Mouse (Mus musculus) MEL (cell line): ENCODE data around the gene 4430402I18Rik. TPM values are rescaled to one million over a fixed set of nuclear protein-coding genes. Genes with fewer than 3 reads are reported as not detected.

Source experiments
- DNase-seq: peaks from one replicate; pipeline ENCODE4 v3.0.0; 2011; ENCODE audit warnings: low read depth, low spot score
- H3K27ac ChIP-seq: 2 replicates; pipeline ENCODE4 v1.5.1; 2012; ENCODE audit warnings: low read depth, mild to moderate bottlenecking, control low read depth, low read length, moderate library complexity; ENCODE audit not compliant: control insufficient read depth
- H3K27me3 ChIP-seq, 2 experiments: fragments of 150-350 bp in 1 of 2; sonication (generic) in 1 of 2; 2 replicates each; pipeline ENCODE4 v1.6.1; 2012; ENCODE audit warnings: low read length in 2 of 2, mild to moderate bottlenecking in 2 of 2, improper control_type of control experiment in 1 of 2, moderate library complexity in 1 of 2; ENCODE audit not compliant: insufficient read depth in 2 of 2, control insufficient read depth in 1 of 2
- H3K36me3 ChIP-seq, 2 experiments: 2 replicates each; pipeline ENCODE4 v1.6.1; 2012 to 2014; ENCODE audit warnings: low read length in 2 of 2, improper control_type of control experiment in 1 of 2, inconsistent platforms in 1 of 2, mild to moderate bottlenecking in 1 of 2; ENCODE audit not compliant: insufficient read depth in 2 of 2, control insufficient read depth in 1 of 2
- H3K4me1 ChIP-seq, 2 experiments: fragments of 150-350 bp in 1 of 2; sonication (generic) in 1 of 2; 2 replicates each; pipeline ENCODE4 v1.6.1; 2012; ENCODE audit warnings: low read length in 2 of 2, improper control_type of control experiment in 1 of 2, mild to moderate bottlenecking in 1 of 2; ENCODE audit not compliant: insufficient read depth in 2 of 2, control insufficient read depth in 1 of 2
- H3K4me3 ChIP-seq, 2 experiments: fragments of 150-350 bp in 1 of 2; sonication (generic) in 1 of 2; 2 replicates each; pipeline ENCODE4 v1.5.1; 2012; ENCODE audit warnings: low read depth in 2 of 2, low read length in 2 of 2, mild to moderate bottlenecking in 2 of 2, moderate library complexity in 2 of 2, control low read depth in 1 of 2, improper control_type of control experiment in 1 of 2; ENCODE audit not compliant: control insufficient read depth in 1 of 2, insufficient read depth in 1 of 2
- H3K79me2 ChIP-seq: 2 replicates; pipeline ENCODE4 v1.6.1; 2012; ENCODE audit warnings: mild to moderate bottlenecking, low read length, moderate library complexity; ENCODE audit not compliant: control insufficient read depth, poor library complexity, insufficient read depth
- H3K9ac ChIP-seq: 2 replicates; pipeline ENCODE4 v1.6.1; 2012; ENCODE audit warnings: low read depth, mild to moderate bottlenecking, control low read depth, low read length, moderate library complexity; ENCODE audit not compliant: control insufficient read depth, poor library complexity, severe bottlenecking
- H3K9me3 ChIP-seq: fragments of 150-350 bp; sonication (generic); replicated peaks from 2 replicates; pipeline ENCODE4 v1.6.1; 2012; ENCODE audit warnings: mild to moderate bottlenecking, low read length, improper control_type of control experiment, moderate library complexity; ENCODE audit not compliant: insufficient read depth
- BHLHE40 ChIP-seq: IDR thresholded peaks from 2 replicates; pipeline ENCODE4 v1.6.1; 2012; ENCODE audit warnings: low read depth, mild to moderate bottlenecking, inconsistent platforms, low read length, improper control_type of control experiment, borderline replicate concordance
- CTCF ChIP-seq, 3 experiments: IDR thresholded peaks in 2 of 3; conservative IDR thresholded peaks in 1 of 3; 2 replicates each; pipeline ENCODE4 v1.5.1; 2011 to 2012; ENCODE audit warnings: low read length in 3 of 3, low read depth in 2 of 3, mild to moderate bottlenecking in 2 of 3, improper control_type of control experiment in 1 of 3, inconsistent platforms in 1 of 3, mixed read lengths in 1 of 3, moderate library complexity in 1 of 3; ENCODE audit not compliant: control insufficient read depth in 1 of 3, insufficient read depth in 1 of 3, poor library complexity in 1 of 3, severe bottlenecking in 1 of 3
- E2F4 ChIP-seq: IDR thresholded peaks from 2 replicates; pipeline ENCODE4 v1.6.1; 2011; ENCODE audit warnings: low read depth, low read length, improper control_type of control experiment, borderline replicate concordance
- ELF1 ChIP-seq: IDR thresholded peaks from 2 replicates; pipeline ENCODE4 v1.6.1; 2014; ENCODE audit warnings: low read depth, mild to moderate bottlenecking, inconsistent platforms, low read length, improper control_type of control experiment, moderate library complexity
- EP300 ChIP-seq, 2 experiments: IDR thresholded peaks; 2 replicates each; pipeline ENCODE4 v1.6.1; 2011; ENCODE audit warnings: improper control_type of control experiment in 2 of 2, low read length in 2 of 2, low read depth in 1 of 2, mild to moderate bottlenecking in 1 of 2
- GATA1 ChIP-seq: IDR thresholded peaks from 2 replicates; pipeline ENCODE4 v1.6.1; 2011; ENCODE audit warnings: low read depth, low read length, improper control_type of control experiment
- KAT2A ChIP-seq: conservative IDR thresholded peaks from 2 replicates; pipeline ENCODE4 v1.6.1; 2012; ENCODE audit warnings: low read depth, low read length, improper control_type of control experiment, inconsistent platforms
- MAX ChIP-seq: IDR thresholded peaks from 2 replicates; pipeline ENCODE4 v1.6.1; 2011; ENCODE audit warnings: low read length, improper control_type of control experiment
- MAZ ChIP-seq: IDR thresholded peaks from 2 replicates; pipeline ENCODE4 v1.6.1; 2012; ENCODE audit warnings: low read depth, mild to moderate bottlenecking, inconsistent platforms, low read length, improper control_type of control experiment
- MEF2A ChIP-seq: IDR thresholded peaks from 2 replicates; pipeline ENCODE4 v1.6.1; 2014; ENCODE audit warnings: low read depth, mild to moderate bottlenecking, inconsistent platforms, low read length, improper control_type of control experiment; ENCODE audit not compliant: poor library complexity, insufficient replicate concordance, severe bottlenecking; ENCODE audit errors: extremely low read depth
- MXI1 ChIP-seq: IDR thresholded peaks from 2 replicates; pipeline ENCODE4 v1.6.1; 2011; ENCODE audit warnings: mild to moderate bottlenecking, low read depth, low read length, improper control_type of control experiment
- NELFE ChIP-seq: IDR thresholded peaks from 2 replicates; pipeline ENCODE4 v1.6.1; 2011; ENCODE audit warnings: low read depth, low read length, improper control_type of control experiment
- NRF1 ChIP-seq: IDR thresholded peaks from 2 replicates; pipeline ENCODE4 v1.6.1; 2014; ENCODE audit warnings: low read depth, mild to moderate bottlenecking, inconsistent platforms, low read length, improper control_type of control experiment, moderate library complexity; ENCODE audit not compliant: poor library complexity, insufficient read depth, severe bottlenecking
- POLR2AphosphoS2 ChIP-seq: IDR thresholded peaks from 2 replicates; pipeline ENCODE4 v1.6.1; 2011; ENCODE audit warnings: low read length, improper control_type of control experiment
- POLR2AphosphoS5 ChIP-seq: IDR thresholded peaks from 2 replicates; pipeline ENCODE4 v1.6.1; 2012; ENCODE audit warnings: low read depth, borderline replicate concordance, mild to moderate bottlenecking, inconsistent platforms, low read length, moderate library complexity, mixed read lengths
- RCOR1 ChIP-seq: IDR thresholded peaks from 2 replicates; pipeline ENCODE4 v1.6.1; 2012; ENCODE audit warnings: low read depth, mild to moderate bottlenecking, inconsistent platforms, low read length, improper control_type of control experiment
- TAL1 ChIP-seq: IDR thresholded peaks from 2 replicates; pipeline ENCODE4 v1.6.1; 2012; ENCODE audit warnings: mild to moderate bottlenecking, inconsistent platforms, low read length, moderate library complexity, mixed read lengths
- TBP ChIP-seq: IDR thresholded peaks from 2 replicates; pipeline ENCODE4 v1.8.0; 2011; ENCODE audit warnings: low read depth, low read length, improper control_type of control experiment
- TCF12 ChIP-seq: IDR thresholded peaks from 2 replicates; pipeline ENCODE4 v1.6.1; 2014; ENCODE audit warnings: low read depth, mild to moderate bottlenecking, inconsistent platforms, low read length, improper control_type of control experiment, moderate library complexity
- USF1 ChIP-seq: IDR thresholded peaks from 2 replicates; pipeline ENCODE4 v1.6.1; 2014; ENCODE audit warnings: low read depth, mild to moderate bottlenecking, inconsistent platforms, low read length, improper control_type of control experiment, moderate library complexity
- USF2 ChIP-seq, 2 experiments: IDR thresholded peaks; 2 replicates each; pipeline ENCODE4 v1.6.1; 2011 to 2012; ENCODE audit warnings: improper control_type of control experiment in 2 of 2, low read length in 2 of 2, borderline replicate concordance in 1 of 2, inconsistent platforms in 1 of 2, low read depth in 1 of 2, mild to moderate bottlenecking in 1 of 2; ENCODE audit not compliant: insufficient read depth in 1 of 2
- ZC3H11A ChIP-seq: IDR thresholded peaks from 2 replicates; pipeline ENCODE4 v1.6.1; 2012; ENCODE audit warnings: low read depth, mild to moderate bottlenecking, inconsistent platforms, low read length, improper control_type of control experiment
- ZNF384 ChIP-seq: IDR thresholded peaks from 2 replicates; pipeline ENCODE4 v1.6.1; 2012; ENCODE audit warnings: low read depth, mild to moderate bottlenecking, inconsistent platforms, low read length, improper control_type of control experiment
- polyA plus RNA-seq, 2 experiments: library from polyadenylated mRNA; stranded (reverse) in 1 of 2; unstranded in 1 of 2; fragments of >175 nt in 1 of 2; fragments of >200 nt in 1 of 2; gene quantifications; 2 replicates each; pipeline versions ENCODE4 v1.2.1 to v1.2.4; 2012; ENCODE audit warnings: low replicate concordance in 2 of 2, low read depth in 1 of 2; ENCODE audit not compliant: insufficient read length in 2 of 2, insufficient read depth in 1 of 2, missing spikeins in 1 of 2
- total RNA-seq: library from RNA; depleted of rRNA; stranded (reverse); fragments of 300-350 nt; gene quantifications from 2 replicates; pipeline ENCODE4 v1.2.3, GENCODE M21; 2012

The 4430402I18Rik gene
- total and polyA plus RNA-seq, 3 experiments = not detected

- no peak for TF ChIP-seq POLR2AphosphoS5
- no peak for TF ChIP-seq BHLHE40
- no peak for TF ChIP-seq USF2 (IDR thresholded peaks at IDR 0.05; ENCODE audit: borderline replicate concordance in 1 of 2, insufficient read depth in 1 of 2, low read depth in 1 of 2, low read length in 2 of 2)
- no peak for TF ChIP-seq RCOR1
- TF ChIP-seq MEF2A = no peak
- no peak for TF ChIP-seq MXI1
- TF ChIP-seq KAT2A = no peak
- no peak for TF ChIP-seq TBP
- TF ChIP-seq CTCF (IDR thresholded peaks at IDR 0.05 in 2 of 3, conservative IDR thresholded peaks at IDR 0.05 in 1 of 3; ENCODE audit: control insufficient read depth in 1 of 3, insufficient read depth in 1 of 3, low read depth in 2 of 3, low read length in 3 of 3, poor library complexity in 1 of 3, severe bottlenecking in 1 of 3) = no peak
- TF ChIP-seq, all 39 proteins: peak for 0
- no peaks in the 10 kb centered on the region for H3K79me2 ChIP-seq
- no peak overlapping the region for H3K4me3 ChIP-seq
- no peaks in the 10 kb centered on the region for H3K36me3 ChIP-seq
- H3K27me3 ChIP-seq = peaks cover 8 to 9% of the 10 kb centered on the region in 2 experiments
- DNase-seq = no peak
- H3K9ac ChIP-seq = no peak overlapping the region
- H3K4me1 ChIP-seq = no peaks in the 10 kb centered on the region
- no peak overlapping the region for H3K27ac ChIP-seq
- H3K9me3 ChIP-seq = no peaks in the 10 kb centered on the region
Measured at GRCm38 (mm10) chr19:28947311-28947710, 20.3 kb downstream of the 4430402I18Rik start.

- H3K4me1 ChIP-seq = no peaks in the 10 kb centered on the region
- H3K9ac ChIP-seq = no peak overlapping the region
- H3K4me3 ChIP-seq = no peak overlapping the region
- TF ChIP-seq NRF1 = no peak
- TF ChIP-seq ELF1 = no peak
- no peak for TF ChIP-seq E2F4
- H3K36me3 ChIP-seq = no peaks in the 10 kb centered on the region
- no peaks in the 10 kb centered on the region for H3K79me2 ChIP-seq
- no peak overlapping the region for H3K27ac ChIP-seq
- no peaks in the 10 kb centered on the region for H3K9me3 ChIP-seq
- H3K27me3 ChIP-seq = peaks cover 7 to 9% of the 10 kb centered on the region in 2 experiments
- DNase-seq = no peak
Measured at GRCm38 (mm10) chr19:28946782-28947181, 20.8 kb downstream of the 4430402I18Rik start.

- Histone ChIP-seq H3K4me1 (no peaks in the 10 kb centered on the region), H3K79me2 (no peaks in the 10 kb centered on the region), H3K9ac (no peak overlapping the region), H3K27ac (no peak overlapping the region), H3K9me3 (no peaks in the 10 kb centered on the region), H3K27me3 (peaks cover 0 to 8% of the 10 kb centered on the region in 2 experiments; a peak in 2 of 4 replicates), H3K4me3 (no peak overlapping the region), H3K36me3 (no peaks in the 10 kb centered on the region)
- no peak for DNase-seq
- TF ChIP-seq RCOR1 (no peak), KAT2A (no peak), MAZ (no peak), ZNF384 (no peak), ZC3H11A (no peak), MXI1 (no peak), POLR2AphosphoS2 (no peak), USF1 (no peak), MAX (no peak), USF2 (IDR thresholded peaks at IDR 0.05; ENCODE audit: borderline replicate concordance in 1 of 2, insufficient read depth in 1 of 2, low read depth in 1 of 2, low read length in 2 of 2) (no peak), NELFE (no peak), E2F4 (no peak), TCF12 (no peak), TBP (no peak), GATA1 (no peak), TAL1 (no peak), MEF2A (no peak), EP300 (IDR thresholded peaks at IDR 0.05; ENCODE audit: low read depth in 1 of 2, low read length in 2 of 2) (no peak)
- TF ChIP-seq, all 39 proteins: peak for 0
Measured at GRCm38 (mm10) chr19:28941271-28941670, 26.3 kb downstream of the 4430402I18Rik start.
